Mouse (Mus musculus): ENCODE results near the gene Plin5.

- no peak for TF ChIP-seq POLR2A (IDR thresholded peaks at IDR 0.05; ENCODE audit: insufficient read length, low read depth)
- TF ChIP-seq POLR2AphosphoS2 (IDR thresholded peaks at IDR 0.05; ENCODE audit: insufficient read length, low read depth) = no peak
- no peak for TF ChIP-seq TCF12 (IDR thresholded peaks at IDR 0.05; ENCODE audit: insufficient read depth, poor library complexity, severe bottlenecking)
- no peak for TF ChIP-seq TCF3 (IDR thresholded peaks at IDR 0.05; ENCODE audit: insufficient read length, low read depth)
- no peak for TF ChIP-seq MAX (IDR thresholded peaks at IDR 0.05; ENCODE audit: low read depth)
- no peak for TF ChIP-seq USF1 (IDR thresholded peaks at IDR 0.05; ENCODE audit: low read depth)
- no peak for TF ChIP-seq E2F4 (IDR thresholded peaks at IDR 0.05; ENCODE audit: insufficient read depth)
- no peak for TF ChIP-seq REST (IDR thresholded peaks at IDR 0.05; ENCODE audit: insufficient read depth, insufficient read length)
- TF ChIP-seq CEBPB (IDR thresholded peaks at IDR 0.05; ENCODE audit: insufficient read depth, poor library complexity, severe bottlenecking) = no peak
- TF ChIP-seq MYOD1 (IDR thresholded peaks at IDR 0.05; ENCODE audit: control insufficient read depth in 1 of 3, insufficient read length in 2 of 3, low read depth in 2 of 3) = no peak
These were observed 8.8 kb upstream of the Plin5 start for GRCm38 (mm10) chr17:56126175-56126574.
